Mouse (Mus musculus) neural tube, embryonic 10.5 days (tissue): Measurements from ENCODE around the gene Pacsin2.
A peak's percentile ranks its signal among the peaks of the same experiment; 100 is the strongest.
"Not testable (repeated sequence)": the region's sequence is repeated elsewhere in the genome, so short reads cannot be mapped to it uniquely, and the experiment has no call there.

Experiments
- DNase-seq: peaks from one replicate; pipeline ENCODE4 v3.0.0-alpha.2; 2017; ENCODE audit warnings: low spot score; ENCODE audit errors: extremely low spot score

Pacsin2 gene

DNA sequence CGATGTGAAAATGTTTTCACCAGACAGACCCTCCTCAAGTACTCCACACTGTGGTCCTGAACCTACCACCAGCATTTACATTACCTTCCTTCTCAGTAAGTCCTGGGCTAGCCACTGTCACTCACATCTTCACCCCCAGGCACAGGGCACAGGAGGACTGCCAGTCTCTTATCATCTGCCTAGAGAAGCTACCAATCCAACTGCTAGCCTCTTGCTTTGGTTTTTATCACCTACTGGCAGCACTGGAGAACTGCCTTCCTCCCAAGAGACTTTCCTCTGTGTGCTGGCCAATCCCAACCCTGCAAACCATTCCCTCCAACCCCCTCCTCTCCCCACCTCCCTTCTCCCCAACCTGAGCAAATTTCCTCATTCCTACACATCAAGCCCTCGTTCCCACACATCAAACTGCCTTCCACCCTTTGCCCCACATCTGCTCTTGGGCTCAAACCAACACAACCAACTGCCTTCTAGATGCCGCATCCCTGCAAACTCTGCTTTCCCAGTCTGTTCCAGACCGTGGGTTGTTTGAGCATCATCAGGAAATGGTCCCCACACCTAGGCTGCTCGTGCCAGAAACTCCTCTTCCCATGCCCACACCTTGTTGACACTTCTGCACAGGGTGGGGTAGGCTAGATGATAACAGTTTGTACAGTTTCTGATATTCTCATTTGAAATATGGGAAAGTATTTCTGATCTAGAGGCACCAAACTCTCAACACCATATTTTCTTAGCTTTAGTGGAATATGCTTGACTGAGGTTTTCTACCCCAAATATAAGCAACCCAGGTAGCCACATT is 40.6 kb downstream of the Pacsin2 start:
- no peak for DNase-seq

DNA sequence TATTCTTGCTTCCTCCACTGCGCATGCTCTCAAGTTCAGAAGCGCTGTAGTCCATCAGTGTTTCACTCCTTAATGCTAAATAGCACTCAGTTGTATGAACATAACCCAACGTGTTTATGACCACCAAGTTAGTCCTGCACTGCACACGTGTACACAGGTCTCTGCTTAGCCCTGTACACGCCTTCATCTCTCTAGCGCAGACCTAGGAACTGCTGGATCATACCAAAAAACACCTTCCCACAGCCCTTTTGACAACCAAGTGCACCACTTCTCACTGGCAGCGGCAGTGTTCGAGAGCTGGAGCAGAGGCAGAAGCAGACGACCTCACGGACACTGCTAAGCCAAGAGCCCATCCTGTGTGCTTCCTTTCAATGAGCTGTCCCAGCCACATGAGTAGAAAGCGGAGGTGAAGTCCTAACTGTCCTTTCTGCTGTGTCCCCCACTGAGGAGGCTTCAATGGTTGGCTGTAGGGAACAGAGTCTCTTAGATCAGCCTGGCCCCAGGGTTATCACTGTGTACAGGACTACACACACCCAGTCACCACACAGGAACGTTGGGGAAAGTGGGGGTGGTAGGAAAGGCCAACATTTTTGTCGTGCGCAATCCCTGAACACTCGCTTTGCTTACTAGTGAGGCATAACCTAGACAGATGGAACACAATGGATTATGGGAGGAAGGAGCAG is 42.0 kb downstream of the Pacsin2 start:
- DNase-seq = no peak

DNA sequence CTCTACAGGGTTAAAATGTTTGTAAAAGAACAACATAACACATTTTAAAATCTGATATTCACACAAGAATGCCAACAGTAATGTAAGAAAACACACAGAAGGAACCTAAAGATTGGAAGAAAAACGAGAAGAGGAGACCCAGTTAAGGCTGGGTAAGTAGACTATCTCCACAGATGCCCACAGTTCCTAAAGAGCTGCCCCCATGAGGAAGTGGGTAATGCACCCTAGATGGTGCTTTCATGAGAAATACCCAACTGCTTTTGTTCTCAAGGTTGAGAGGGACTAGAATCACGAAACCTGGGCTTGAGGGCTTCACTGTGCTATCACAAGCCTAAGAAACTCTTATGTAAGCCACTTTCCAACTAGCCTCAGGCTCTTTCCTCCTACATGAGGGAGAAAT is 44.8 kb downstream of the Pacsin2 start:
- no peak for DNase-seq

DNA sequence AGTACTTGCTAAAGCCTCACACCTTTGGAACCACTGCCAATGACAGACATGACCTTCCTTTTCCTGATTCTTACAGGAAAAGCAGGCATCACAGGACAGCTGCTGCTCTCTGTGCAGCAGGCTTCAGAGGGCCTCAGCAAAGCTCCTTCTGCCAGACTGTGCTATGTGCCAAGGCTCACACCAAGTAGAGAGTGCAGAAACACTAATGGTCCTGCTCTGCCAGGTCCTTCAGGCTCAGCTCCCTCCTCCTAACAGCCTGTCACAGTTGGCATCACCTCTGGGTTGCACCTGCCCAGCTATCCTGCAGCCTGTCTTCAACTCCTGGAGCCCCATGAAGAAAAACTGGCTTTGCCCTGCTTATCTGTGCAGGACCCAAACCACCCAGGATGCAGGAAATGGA is 45.7 kb downstream of the Pacsin2 start:
- no peak for DNase-seq

DNA sequence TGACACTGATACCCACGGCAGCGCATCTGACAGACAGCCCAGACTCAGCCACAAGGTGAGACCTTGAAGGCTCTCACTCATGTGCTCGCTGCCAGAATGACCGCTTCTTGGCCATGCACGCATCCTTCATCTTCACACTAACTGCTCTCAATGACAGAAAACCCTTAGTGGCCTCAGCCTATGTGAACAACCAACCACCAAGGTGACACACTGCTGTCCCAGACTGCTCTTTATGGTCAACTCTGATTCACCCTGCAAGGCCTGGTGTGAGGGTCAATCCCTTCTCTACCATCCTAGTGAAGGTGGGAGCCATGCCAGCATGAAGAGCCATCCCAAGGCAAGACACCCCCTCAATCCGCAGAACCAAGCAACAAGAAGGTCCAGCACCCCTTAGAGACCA is 46.5 kb downstream of the Pacsin2 start:
- DNase-seq = no peak

DNA sequence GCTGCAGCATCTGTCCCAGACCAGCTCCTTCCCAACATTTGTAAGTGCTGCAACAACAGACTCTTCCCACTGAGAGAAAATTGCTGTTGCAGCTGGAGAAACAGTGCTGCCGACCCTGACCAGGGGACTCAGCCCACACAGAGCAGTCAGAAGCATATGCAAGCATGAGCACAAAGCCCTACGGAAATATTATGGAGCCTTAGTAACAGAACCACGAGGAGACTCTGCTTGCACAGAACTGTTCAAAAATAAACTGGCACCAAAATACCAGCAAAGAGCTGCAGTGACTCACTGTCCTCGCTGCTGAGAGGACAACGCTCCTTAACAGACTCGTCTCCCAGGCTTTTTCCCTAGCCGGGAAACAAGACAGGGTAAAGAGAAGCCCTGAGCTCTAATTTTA is 47.0 kb downstream of the Pacsin2 start:
- DNase-seq = no peak

DNA sequence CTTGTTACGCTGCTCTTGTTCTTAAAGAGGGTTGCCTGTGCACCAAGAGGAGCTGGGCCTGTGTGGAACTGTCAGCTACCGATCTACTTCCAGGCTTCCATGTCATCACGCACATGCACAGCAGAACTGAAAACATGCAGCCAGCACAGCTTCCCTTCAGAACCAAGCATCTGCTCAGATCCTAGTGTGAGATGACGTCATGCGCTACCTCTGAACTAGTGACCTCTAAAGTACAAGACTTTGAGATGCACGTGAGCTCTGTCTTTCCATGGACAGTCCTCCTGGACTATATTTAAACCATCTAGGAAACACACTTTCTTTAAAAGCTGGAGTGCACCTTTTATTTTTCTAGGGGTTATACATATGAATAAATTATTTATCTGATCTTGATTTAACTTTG is 49.0 kb downstream of the Pacsin2 start:
- DNase-seq = no peak

DNA sequence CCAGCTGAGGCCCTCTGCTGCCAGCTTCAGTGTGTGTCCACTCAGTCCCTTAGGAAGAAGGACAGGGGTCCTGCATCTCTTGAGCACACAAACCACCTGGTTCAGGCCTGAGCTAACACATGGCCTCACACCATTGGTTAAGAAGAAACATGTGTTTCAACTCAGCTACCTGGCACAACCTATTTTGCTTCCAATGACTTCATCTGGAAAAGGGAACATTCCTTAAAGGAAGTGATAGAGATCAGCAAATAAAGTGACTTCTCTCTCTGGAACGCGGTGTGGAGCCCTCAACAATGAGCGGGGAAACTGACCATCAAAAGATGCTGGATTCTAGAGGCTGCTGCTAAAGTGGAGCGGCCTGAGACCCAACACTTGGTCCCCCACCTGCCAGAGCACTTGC is 52.8 kb downstream of the Pacsin2 start:
- no peak for DNase-seq

DNA sequence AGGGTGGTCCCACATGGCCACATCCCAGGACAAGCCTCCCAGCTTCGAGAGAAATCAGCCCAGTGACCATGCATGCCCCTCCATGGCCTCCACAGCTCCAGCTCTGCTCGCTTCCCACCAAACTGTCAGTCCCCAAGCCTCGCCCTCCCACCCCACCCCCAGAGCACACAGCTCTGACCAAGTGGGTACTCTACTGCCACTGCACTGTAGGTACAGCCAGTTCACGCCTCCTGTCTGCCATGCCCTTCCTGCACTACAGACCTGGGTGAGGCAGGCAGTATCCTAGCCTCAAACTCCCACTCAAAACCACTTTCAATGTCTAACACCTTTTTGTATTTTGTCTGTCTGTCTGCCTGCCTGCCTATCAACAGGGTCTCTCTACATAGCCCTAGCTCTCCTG is 53.7 kb downstream of the Pacsin2 start:
- DNase-seq = no peak

DNA sequence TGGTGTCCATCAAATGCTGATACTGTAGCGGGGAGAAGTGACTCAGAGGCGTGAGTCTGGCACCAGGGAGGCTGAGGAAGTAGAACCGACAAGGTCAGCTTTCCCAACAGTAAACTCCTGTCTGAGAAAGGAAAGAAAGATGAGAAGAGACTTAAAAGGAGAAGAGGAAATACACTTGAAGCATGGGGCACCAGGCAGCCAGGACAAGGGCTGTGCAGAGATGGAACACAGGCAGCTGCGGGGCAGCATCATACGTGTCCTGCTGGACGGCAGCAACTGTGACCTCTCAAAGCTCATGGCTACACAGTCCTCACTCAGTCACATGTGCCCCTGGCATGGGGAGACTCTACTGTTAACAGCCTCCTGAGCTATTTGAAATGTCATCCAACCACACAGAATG is 54.1 kb downstream of the Pacsin2 start:
- no peak for DNase-seq

DNA sequence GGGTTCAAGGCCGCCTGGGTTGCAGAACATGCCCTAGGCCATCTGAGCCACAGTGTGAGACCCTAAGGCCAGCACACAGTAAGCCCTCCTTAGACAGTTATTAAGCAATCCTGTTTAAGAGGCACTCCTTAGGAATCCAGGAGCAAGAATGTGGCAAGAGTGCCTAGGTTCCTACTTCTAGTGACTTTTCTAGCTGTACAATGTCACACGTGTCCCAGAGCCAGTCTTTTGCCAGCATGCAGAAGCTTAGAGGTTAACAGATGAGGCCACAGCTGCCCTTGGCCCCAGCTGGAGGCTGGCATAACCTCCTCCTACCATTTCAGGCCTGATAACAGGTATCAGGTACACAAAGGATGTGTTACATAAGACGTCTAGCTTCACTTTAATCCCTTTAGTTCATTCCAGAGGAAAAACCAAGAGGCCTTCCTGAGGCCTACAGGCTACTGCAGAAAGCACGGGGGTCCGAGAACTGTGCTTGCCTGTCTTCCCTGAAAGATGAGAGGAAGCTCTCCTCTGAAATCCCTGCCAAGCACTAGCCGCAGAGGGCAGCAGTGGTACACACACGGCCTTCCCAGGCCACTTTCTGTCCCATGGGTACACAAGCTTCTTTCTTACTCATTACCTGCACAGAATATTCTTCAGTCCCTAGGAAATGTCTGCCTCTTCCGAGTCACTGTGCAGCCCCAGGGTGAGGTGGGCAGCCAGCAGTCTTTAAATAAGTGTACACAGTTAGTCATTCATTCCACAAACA is 55.5 kb downstream of the Pacsin2 start:
- DNase-seq = no peak

DNA sequence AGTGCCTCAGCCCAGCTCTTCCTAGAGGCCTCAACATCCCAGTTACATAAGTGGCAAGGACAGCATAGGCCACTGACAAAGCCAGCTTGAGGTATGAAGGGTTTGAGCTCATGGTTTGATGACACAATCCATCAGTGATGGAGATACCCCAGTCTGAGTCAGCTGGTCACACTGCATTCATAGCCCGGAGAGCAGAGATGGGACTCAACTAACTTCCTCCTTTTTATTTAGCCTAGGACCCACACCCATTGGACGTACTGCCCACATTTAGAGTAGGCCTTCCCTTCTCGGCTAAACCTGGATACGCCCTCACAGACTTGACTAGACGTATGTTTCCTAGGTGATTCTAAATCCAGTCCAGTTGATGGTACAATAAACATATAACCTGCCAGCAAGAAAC is 56.2 kb downstream of the Pacsin2 start:
- no peak for DNase-seq

DNA sequence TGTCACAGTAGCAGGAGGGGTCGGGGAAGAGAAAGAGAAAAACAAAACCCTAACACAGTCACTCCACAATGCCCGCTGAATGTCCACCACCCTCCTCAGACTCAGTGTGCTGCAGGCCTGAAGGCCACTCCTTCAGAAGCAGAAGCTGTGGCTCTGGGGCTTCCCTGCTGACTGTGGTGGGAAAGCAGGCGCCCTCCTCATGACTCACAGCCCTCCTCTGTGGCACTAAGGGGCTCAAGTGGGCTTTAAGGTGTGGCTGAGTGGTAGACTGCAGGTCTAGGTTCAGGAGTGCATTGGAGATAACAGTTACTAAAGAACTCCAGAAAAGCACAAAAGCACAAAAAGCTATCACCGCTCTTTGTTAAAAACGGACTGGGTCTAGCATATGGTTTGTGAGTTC is 56.9 kb downstream of the Pacsin2 start:
- no peak for DNase-seq

DNA sequence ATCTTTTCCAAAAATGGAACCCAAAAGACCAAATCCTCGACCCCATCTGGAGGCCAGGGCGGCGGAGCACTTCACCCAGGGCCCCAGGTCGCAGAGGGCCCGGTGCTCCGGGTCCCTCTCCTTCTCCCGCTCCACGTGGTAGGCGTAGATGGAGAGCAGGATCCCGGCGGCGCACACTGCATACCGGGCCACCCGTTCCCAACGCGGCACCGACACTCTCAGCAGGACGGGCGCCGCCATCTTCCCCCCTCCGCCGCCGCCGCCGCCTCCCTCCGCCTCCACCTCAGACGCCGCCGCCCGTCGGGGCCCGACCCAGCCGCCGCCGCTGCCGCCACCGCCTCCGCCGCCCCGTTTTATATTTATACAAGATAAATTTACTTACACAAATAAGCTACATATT is 58.5 kb downstream of the Pacsin2 start:
- DNase-seq = not testable (repeated sequence)

DNA sequence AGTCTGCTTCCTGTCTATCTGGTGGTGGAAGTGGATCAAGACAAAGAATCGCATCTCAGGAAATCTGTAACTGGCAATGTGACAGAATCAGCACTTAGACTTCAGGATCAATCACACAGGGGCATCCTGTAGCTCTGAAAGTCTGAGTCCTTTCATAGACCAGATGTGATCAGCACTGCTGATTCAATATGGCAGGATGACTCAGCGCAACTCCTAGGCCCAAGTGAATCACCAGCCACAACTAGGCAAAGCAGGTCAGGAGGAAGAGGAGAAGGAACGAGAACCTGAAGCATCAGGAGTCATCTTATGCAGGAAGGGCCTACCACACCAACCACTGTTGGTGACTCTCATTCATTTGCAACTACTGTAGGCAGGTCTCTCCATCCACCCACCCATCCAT is 60.4 kb downstream of the Pacsin2 start:
- no peak for DNase-seq

DNA sequence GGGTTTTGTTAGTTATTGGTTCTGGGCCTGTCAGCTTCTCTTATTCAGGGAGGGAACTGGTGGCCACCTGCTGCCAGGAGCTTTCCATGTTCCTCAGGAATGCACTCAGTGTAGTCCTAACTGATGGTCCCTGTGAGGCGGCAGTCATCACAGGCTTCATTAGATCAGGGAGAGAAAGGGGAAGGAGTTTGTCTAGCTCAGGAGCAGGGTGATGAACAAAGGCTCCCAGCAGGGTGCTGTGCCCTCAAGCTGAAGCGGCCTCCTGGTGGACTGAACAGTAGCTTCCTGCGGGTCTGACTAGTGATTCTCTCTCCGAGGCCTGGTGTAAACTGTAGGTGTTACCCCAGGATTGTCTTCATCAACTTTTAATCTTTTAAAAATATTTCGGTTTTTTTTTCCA is 61.4 kb downstream of the Pacsin2 start:
- no peak for DNase-seq

DNA sequence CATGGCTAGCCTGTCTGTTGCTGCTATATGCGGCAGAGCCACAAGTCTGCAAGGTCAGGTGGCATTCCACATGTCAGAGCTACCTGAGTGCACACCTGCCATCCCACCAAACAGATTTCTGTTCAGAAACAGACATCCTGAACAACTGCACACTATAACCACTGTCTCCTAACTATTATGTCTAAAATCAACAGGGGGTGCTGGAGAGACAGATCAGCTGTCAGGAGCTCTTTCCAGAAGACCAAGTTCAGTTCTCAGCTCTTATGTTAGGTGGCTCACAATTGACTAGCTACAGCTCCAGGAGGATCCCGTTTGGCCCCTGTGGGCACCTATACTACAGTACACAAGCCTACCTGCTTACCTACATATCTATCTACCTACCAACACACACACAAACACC is 71.7 kb downstream of the Pacsin2 start:
- DNase-seq = no peak

DNA sequence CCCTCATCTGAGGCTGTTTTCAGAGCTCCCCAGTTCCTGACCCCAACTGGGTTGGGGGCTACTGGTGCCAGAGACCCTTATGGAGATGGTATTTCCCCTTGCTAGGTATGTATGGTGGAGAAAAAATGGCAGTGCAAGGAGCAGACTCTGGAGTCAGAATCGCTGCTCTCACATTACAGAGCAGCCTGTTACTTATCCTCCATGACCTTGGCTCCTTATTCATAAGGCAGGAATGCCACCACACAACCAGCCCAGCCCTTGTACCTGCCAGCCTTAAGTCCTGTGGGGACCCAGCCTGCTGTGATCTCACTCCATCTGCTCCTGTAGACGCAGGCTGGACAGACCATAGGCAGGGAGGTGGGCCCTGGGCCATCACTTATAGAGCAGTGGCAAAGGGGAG is 76.5 kb downstream of the Pacsin2 start:
- no peak for DNase-seq

DNA sequence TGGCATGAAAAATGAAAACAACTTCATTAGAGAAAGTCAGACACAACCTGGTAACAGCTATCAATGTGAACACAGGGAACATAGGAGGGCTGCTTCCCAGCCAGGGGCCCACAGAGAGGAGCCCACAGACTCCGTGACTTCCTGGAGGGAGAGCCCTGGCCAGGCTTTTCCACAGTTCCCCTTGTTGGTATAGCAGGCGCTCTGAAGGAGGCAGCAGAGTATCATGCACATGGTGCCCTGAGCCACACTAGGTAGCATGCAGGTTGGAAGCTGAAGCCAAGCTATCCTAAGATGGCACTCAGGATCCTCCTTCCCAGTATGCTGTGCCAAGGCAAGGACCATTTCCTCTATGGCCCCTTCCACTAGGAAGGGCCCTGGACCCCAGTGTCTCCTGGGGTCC is 80.8 kb downstream of the Pacsin2 start:
- DNase-seq = no peak

DNA sequence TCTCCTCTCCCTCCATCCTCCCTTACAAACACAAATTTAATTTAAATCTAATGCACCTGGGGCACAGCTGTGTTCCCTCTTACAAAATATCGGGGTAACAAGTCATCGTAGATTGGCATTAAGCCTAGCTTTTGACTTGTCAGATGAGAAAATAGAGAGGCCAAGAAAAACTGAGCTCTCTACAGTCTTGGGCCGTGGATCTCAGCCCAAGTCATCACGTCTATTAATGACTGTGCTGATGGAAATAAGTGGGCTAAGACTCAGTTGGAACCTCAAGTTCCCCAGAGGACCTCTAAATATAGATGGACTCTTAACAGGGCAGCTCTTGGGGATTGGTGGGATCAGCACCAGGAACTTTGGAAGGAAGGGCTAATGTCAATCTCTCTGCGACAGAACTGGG is 81.3 kb downstream of the Pacsin2 start:
- DNase-seq = no peak

DNA sequence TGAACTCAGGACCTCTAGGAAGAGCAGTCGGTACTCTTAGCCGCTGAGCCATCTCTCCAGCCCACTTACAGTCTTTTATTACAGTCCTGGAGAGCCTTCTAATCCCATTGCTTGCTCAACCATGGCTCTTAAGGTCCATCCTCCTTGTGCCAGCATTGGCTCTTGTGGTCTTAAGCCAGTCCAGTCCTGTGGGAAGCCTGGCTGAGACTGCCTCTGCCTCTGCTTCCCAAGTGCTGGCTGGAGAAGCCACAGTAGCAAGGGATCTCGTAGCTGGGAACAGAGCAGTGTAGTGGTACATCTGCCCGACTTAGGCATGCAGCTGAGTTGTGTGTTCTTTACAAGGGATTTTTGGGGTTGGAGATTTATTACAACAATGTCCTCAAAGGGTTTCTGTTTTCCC is 81.9 kb downstream of the Pacsin2 start:
- DNase-seq = no peak

DNA sequence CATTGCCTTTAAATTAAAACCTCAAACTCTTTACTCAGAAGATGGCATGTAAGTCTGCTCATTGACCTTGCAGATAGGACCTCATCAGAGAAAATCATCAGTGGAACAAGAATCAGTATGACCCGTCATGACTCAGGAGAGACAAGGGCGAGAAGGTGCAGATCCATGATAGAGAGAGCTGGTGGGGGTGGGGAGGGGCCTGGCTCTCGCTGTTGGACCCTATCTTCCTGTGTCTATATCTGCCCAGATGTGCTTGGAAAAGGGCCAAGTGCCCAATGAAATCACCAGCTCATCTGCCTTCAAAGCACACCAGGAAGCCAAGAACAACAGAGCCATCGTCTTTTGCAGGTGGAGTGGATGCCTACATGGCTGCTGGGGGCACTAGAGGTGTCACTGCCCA is 87.3 kb downstream of the Pacsin2 start:
- DNase-seq = no peak

DNA sequence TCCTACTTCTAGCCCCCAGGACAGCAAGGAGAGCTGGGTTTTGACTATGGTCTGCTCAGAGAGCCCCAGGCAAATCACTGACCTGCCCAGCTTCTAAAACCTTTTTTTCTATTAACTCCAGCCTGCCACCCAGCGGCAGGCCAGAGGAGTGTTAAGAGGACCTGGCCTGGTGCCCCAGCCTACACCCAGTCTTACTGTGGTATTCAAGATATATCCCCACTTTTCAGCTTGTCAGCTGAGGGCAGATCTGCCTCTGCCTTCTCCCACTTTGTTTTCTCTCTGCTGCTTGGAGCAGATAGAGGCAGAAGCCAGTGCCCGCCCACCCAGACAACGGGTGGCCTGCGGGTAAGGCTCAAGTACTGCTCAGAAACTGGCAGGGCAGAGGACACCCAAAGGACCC is 89.3 kb downstream of the Pacsin2 start:
- DNase-seq = peak; percentile 31
